Mouse (Mus musculus): ENCODE results near the gene Ap3d1. TPM values are rescaled to one million over a fixed set of nuclear protein-coding genes. Genes with fewer than 3 reads are reported as not detected.
A peak's percentile ranks its signal among the peaks of the same experiment; 100 is the strongest.

Gene Ap3d1
- total RNA-seq, 2 experiments from 2014 or later, result 128 to 143 TPM

- DNase-seq (ENCODE audit: extremely low spot score in 1 of 2, low spot score in 1 of 2), result no peak
Measured at GRCm38 (mm10) chr10:80705479-80705878, 36.6 kb downstream of the Ap3d1 start.

GRCm38 (mm10) chr10:80705033-80705432, 37.0 kb downstream of the Ap3d1 start:
- no peak for DNase-seq (ENCODE audit: extremely low spot score in 1 of 2, low spot score in 1 of 2)

GRCm38 (mm10) chr10:80704418-80704817, 37.6 kb downstream of the Ap3d1 start:
- no peak for DNase-seq (ENCODE audit: extremely low spot score in 1 of 2, low spot score in 1 of 2)

GRCm38 (mm10) chr10:80703643-80704042, 38.4 kb downstream of the Ap3d1 start:
- DNase-seq (ENCODE audit: extremely low spot score in 1 of 2, low spot score in 1 of 2), result no peak

GRCm38 (mm10) chr10:80702536-80703390, 39.3 kb downstream of the Ap3d1 start:
- DNase-seq (ENCODE audit: extremely low spot score in 1 of 2, low spot score in 1 of 2), result peak; percentile 77 to 92

- peak; percentile 89 to 96 for DNase-seq (ENCODE audit: extremely low spot score in 1 of 2, low spot score in 1 of 2)
Measured at GRCm38 (mm10) chr10:80701721-80702535, 40.1 kb downstream of the Ap3d1 start, which contains the start of the genes Mob3a and Izumo4. TSS of gene Mob3a (minus strand) at chr10:80701977. TSS of gene Izumo4 (plus strand) at chr10:80702184.

- DNase-seq (ENCODE audit: extremely low spot score in 1 of 2, low spot score in 1 of 2), result no peak
Measured at GRCm38 (mm10) chr10:80700732-80701131, 41.3 kb downstream of the Ap3d1 start.

- no peak for DNase-seq (ENCODE audit: extremely low spot score in 1 of 2, low spot score in 1 of 2)
Measured at GRCm38 (mm10) chr10:80700038-80700504, 42.0 kb downstream of the Ap3d1 start.

- DNase-seq (ENCODE audit: extremely low spot score in 1 of 2, low spot score in 1 of 2), result no peak
Measured at GRCm38 (mm10) chr10:80698605-80699004, 43.5 kb downstream of the Ap3d1 start.

- DNase-seq (ENCODE audit: extremely low spot score in 1 of 2, low spot score in 1 of 2), result no peak
Measured at GRCm38 (mm10) chr10:80697812-80698211, 44.3 kb downstream of the Ap3d1 start.

- DNase-seq (ENCODE audit: extremely low spot score in 1 of 2, low spot score in 1 of 2), result no peak
Measured at GRCm38 (mm10) chr10:80697393-80697787, 44.7 kb downstream of the Ap3d1 start.

- no peak for DNase-seq (ENCODE audit: extremely low spot score in 1 of 2, low spot score in 1 of 2)
Measured at GRCm38 (mm10) chr10:80696502-80697392, 45.3 kb downstream of the Ap3d1 start.

GRCm38 (mm10) chr10:80695801-80696501, 46.1 kb downstream of the Ap3d1 start:
- no peak for DNase-seq (ENCODE audit: extremely low spot score in 1 of 2, low spot score in 1 of 2)

- no peak for DNase-seq (ENCODE audit: extremely low spot score in 1 of 2, low spot score in 1 of 2)
Measured at GRCm38 (mm10) chr10:80695186-80695585, 46.9 kb downstream of the Ap3d1 start.

GRCm38 (mm10) chr10:80694159-80694938, 47.7 kb downstream of the Ap3d1 start:
- no peak for DNase-seq (ENCODE audit: extremely low spot score in 1 of 2, low spot score in 1 of 2)

- no peak for DNase-seq (ENCODE audit: extremely low spot score in 1 of 2, low spot score in 1 of 2)
Measured at GRCm38 (mm10) chr10:80693401-80694045, 48.5 kb downstream of the Ap3d1 start.

- no peak for DNase-seq (ENCODE audit: extremely low spot score in 1 of 2, low spot score in 1 of 2)
Measured at GRCm38 (mm10) chr10:80692249-80693165, 49.6 kb downstream of the Ap3d1 start.

All from layer of hippocampus, postnatal 25 days (tissue).